Mouse (Mus musculus) macrophage (primary cell): ENCODE results near the gene Gal3st4. TPM values are rescaled to one million over a fixed set of nuclear protein-coding genes. Genes with fewer than 3 reads are reported as not detected.
"Not testable (repeated sequence)": the region's sequence is repeated elsewhere in the genome, so short reads cannot be mapped to it uniquely, and the experiment has no call there.

ENCODE experiments used
- H3K27ac ChIP-seq: fragments of 350-480 bp; formaldehyde crosslinking; 2 replicates; pipeline ENCODE4 v1.9.0; 2021
- H3K36me3 ChIP-seq: fragments of 350-480 bp; formaldehyde crosslinking; 2 replicates; pipeline ENCODE4 v1.9.0; 2021; ENCODE audit errors: inconsistent target
- H3K4me3 ChIP-seq: fragments of 350-480 bp; formaldehyde crosslinking; 2 replicates; pipeline ENCODE4 v1.9.0; 2021; ENCODE audit errors: inconsistent target
- H3K79me2 ChIP-seq: fragments of 350-480 bp; formaldehyde crosslinking; 2 replicates; pipeline ENCODE4 v1.9.0; 2021; ENCODE audit errors: inconsistent target
- WGBS: methylation state at CpG from one replicate; pipeline ENCODE4 v1.1.7; 2026; ENCODE audit warnings: inconsistent platforms; ENCODE audit not compliant: missing documents; 5-methylcytosine and 5-hydroxymethylcytosine counted together
- polyA plus RNA-seq: library from polyadenylated mRNA; stranded (reverse); fragments of 250-400 nt; gene quantifications from 3 replicates; pipeline ENCODE4 v1.2.4, GENCODE M21; 2018; ENCODE audit warnings: inconsistent platforms

Gene Gal3st4
- polyA plus RNA-seq, 1 experiment from 2014 or later = not detected

- Histone ChIP-seq H3K36me3 (no peaks in the 10 kb centered on the region), H3K27ac (no peak overlapping the region), H3K4me3 (no peak overlapping the region), H3K79me2 (peaks cover 11% of the 10 kb centered on the region; the same call in 1 of the 2 replicates)
- 78% methylated on average over 2 of the region's 2 CpGs for WGBS
Observed at GRCm38 (mm10) chr5:138219864-138220263, 52.8 kb downstream of the Gal3st4 start.

GRCm38 (mm10) chr5:138216632-138217031, 56.0 kb downstream of the Gal3st4 start:
- H3K27ac ChIP-seq, H3K36me3 ChIP-seq, H3K4me3 ChIP-seq, H3K79me2 ChIP-seq: not testable (repeated sequence)
- WGBS = 95% methylated on average over 13 of the region's 13 CpGs

Other genes starting within 250 kb of the Gal3st4 start
- gene Smok3c, start 219.6 kb downstream of the Gal3st4 start, polyA plus RNA-seq = not detected in 3 replicates
- gene Zkscan1, start 187.8 kb downstream of the Gal3st4 start, polyA plus RNA-seq = 6.8 to 8.7 TPM (median 6.9 TPM) in 3 replicates
- 9.8 to 15.5 TPM (median 15.2 TPM) in 3 replicates for gene Zscan21, start 155.9 kb downstream of the Gal3st4 start, polyA plus RNA-seq
- gene Zfp113, start 117.1 kb downstream of the Gal3st4 start, polyA plus RNA-seq = 2.2 to 3.5 TPM (median 2.5 TPM) in 3 replicates
- gene Cops6, start 111.8 kb downstream of the Gal3st4 start, polyA plus RNA-seq = 66.2 to 101 TPM (median 71.0 TPM) in 3 replicates
- 10.2 to 20.8 TPM (median 13.0 TPM) in 3 replicates for gene Ap4m1, start 100.8 kb downstream of the Gal3st4 start, polyA plus RNA-seq
- 7.1 to 61.8 TPM (median 13.3 TPM) in 3 replicates for gene Mcm7, start 100.4 kb downstream of the Gal3st4 start, polyA plus RNA-seq
- gene Taf6, start 85.4 kb downstream of the Gal3st4 start, polyA plus RNA-seq = 21.9 to 33.7 TPM (median 32.0 TPM) in 3 replicates
- 15.8 to 21.3 TPM (median 16.0 TPM) in 3 replicates for gene Cnpy4, start 85.4 kb downstream of the Gal3st4 start, polyA plus RNA-seq
- 3.3 to 5.8 TPM (median 5.4 TPM) in 3 replicates for gene Mblac1, start 78.5 kb downstream of the Gal3st4 start, polyA plus RNA-seq
- 21.3 to 30.2 TPM (median 28.7 TPM) in 3 replicates for gene Nxpe5, start 46.9 kb downstream of the Gal3st4 start, polyA plus RNA-seq
- gene Lamtor4, start 17.4 kb downstream of the Gal3st4 start, polyA plus RNA-seq = 32.5 to 106 TPM (median 78.4 TPM) in 3 replicates
- gene BC037034, start 8.8 kb downstream of the Gal3st4 start, polyA plus RNA-seq = 25.8 to 46.6 TPM (median 43.8 TPM) in 3 replicates
- not detected in 3 replicates for gene Gm43720, start 7.1 kb upstream of the Gal3st4 start, polyA plus RNA-seq
- gene Gpc2, start 7.2 kb upstream of the Gal3st4 start, polyA plus RNA-seq = 0.14 to 0.54 TPM (median 0.29 TPM) in 3 replicates
- 0.19 to 0.41 TPM (median 0.29 TPM) in 3 replicates for gene Stag3, start 7.4 kb upstream of the Gal3st4 start, polyA plus RNA-seq
- gene Pvrig, start 69.1 kb upstream of the Gal3st4 start, polyA plus RNA-seq = 0.26 to 0.96 TPM (median 0.36 TPM) in 3 replicates
- gene Zfp157, start 168.6 kb upstream of the Gal3st4 start, polyA plus RNA-seq = 4.4 to 5.6 TPM (median 5.3 TPM) in 3 replicates